Mouse (Mus musculus): ENCODE measurements around the gene Med6. TPM values are rescaled to one million over a fixed set of nuclear protein-coding genes. Genes with fewer than 3 reads are reported as not detected.

Gene Med6
- polyA plus RNA-seq, 1 experiment from 2014 or later: 59.3 TPM

Other genes starting within 250 kb of the Med6 start
- 0.14 and 0.20 TPM in 2 replicates for gene Gm4787, start 215.5 kb downstream of the Med6 start, polyA plus RNA-seq (2014; fragmentation: Nextera tagmentation; extraction: Ambion mirVana)
- 0.22 and 0.39 TPM in 2 replicates for gene Adam4, start 173.1 kb downstream of the Med6 start, polyA plus RNA-seq (2014; fragmentation: Nextera tagmentation; extraction: Ambion mirVana)
- 120 and 134 TPM in 2 replicates for gene Cox16, start 109.9 kb downstream of the Med6 start, polyA plus RNA-seq (2014; fragmentation: Nextera tagmentation; extraction: Ambion mirVana)
- gene Gm20498, start 62.1 kb downstream of the Med6 start, polyA plus RNA-seq (2014; fragmentation: Nextera tagmentation; extraction: Ambion mirVana): 38.5 and 40.3 TPM in 2 replicates
- 23.8 and 25.1 TPM in 2 replicates for gene Synj2bp, start 62.1 kb downstream of the Med6 start, polyA plus RNA-seq (2014; fragmentation: Nextera tagmentation; extraction: Ambion mirVana)
- gene Adam21, start 26.5 kb downstream of the Med6 start, polyA plus RNA-seq (2014; fragmentation: Nextera tagmentation; extraction: Ambion mirVana): 0.24 and 0.31 TPM in 2 replicates
- 10.4 and 12.6 TPM in 2 replicates for gene Ttc9, start 36.2 kb upstream of the Med6 start, polyA plus RNA-seq (2014; fragmentation: Nextera tagmentation; extraction: Ambion mirVana)
- 3.6 and 5.0 TPM in 2 replicates for gene Map3k9, start 186.2 kb upstream of the Med6 start, polyA plus RNA-seq (2014; fragmentation: Nextera tagmentation; extraction: Ambion mirVana)

Data from forebrain, embryonic 14.5 days (tissue).